In genomic region chr7:70158531-70158930, GRCm38 (mm10) we compare ENCODE assay signal across 28 mouse cellular contexts.
DNase-seq lines count a peak whose midpoint lies in the region; ATAC-seq and TF ChIP-seq lines count a peak whose summit lies in the region.
"Had no signal": no experiment of that assay in that cellular context is flagged by ENCODE, and none has a peak within 500 bp of the region (broad histone marks: within the 10 kb centered on the region; RNA-seq: fewer than 3 reads in every experiment).

No protein-coding gene starts in this region.

- peak overlapping the region; percentile 36; the same call in 1 of the 2 replicates for H3K27ac ChIP-seq in forebrain, embryonic 10.5 days
- H3K27ac ChIP-seq in forebrain, embryonic 16.5 days (ENCODE audit: low read length): no peak overlapping the region
- no peak overlapping the region for H3K27ac ChIP-seq in forebrain, embryonic 12.5 days
- no peak overlapping the region for H3K27ac ChIP-seq in forebrain, postnatal 0 days (ENCODE audit: low read depth, low read length)
- H3K27ac ChIP-seq: embryonic facial prominence, embryonic 13.5 days; embryonic facial prominence, embryonic 15.5 days; forebrain, embryonic 13.5 days had no signal

- WGBS in forebrain, embryonic 10.5 days: 26% methylated on average over 8 of the region's 8 CpGs
- WGBS in forebrain, embryonic 16.5 days: 10% methylated on average over 8 of the region's 8 CpGs
- WGBS in forebrain, embryonic 12.5 days: 10% methylated on average over 8 of the region's 8 CpGs
- 9% methylated on average over 8 of the region's 8 CpGs for WGBS in forebrain, postnatal 0 days

- H3K4me1 ChIP-seq in forebrain, embryonic 10.5 days: peaks cover 39% of the 10 kb centered on the region
- no peaks in the 10 kb centered on the region for H3K4me1 ChIP-seq in forebrain, embryonic 16.5 days (replicated peaks; ENCODE audit: control insufficient read depth, insufficient read depth, low read length)
- H3K4me1 ChIP-seq in forebrain, embryonic 12.5 days: peaks cover 8% of the 10 kb centered on the region
- H3K4me1 ChIP-seq in forebrain, postnatal 0 days (ENCODE audit: insufficient read depth): no peaks in the 10 kb centered on the region
- H3K4me1 ChIP-seq: embryonic facial prominence, embryonic 13.5 days; embryonic facial prominence, embryonic 15.5 days had no signal

- DNase-seq in forebrain, embryonic 10.5 days (ENCODE audit: extremely low spot score, low spot score): no peak
- no peak for DNase-seq in forebrain, postnatal 0 days
- peak; percentile 18 for DNase-seq in retina, embryonic 14.5 days (ENCODE audit: low spot score)
- no peak for DNase-seq in retina, postnatal 1 day
- DNase-seq in brain, embryonic 14.5 days (ENCODE audit: low read depth): peak; percentile 69
- no peak for DNase-seq in layer of hippocampus, adult 9-10 months (ENCODE audit: low spot score)
- DNase-seq: adrenal gland, adult 8-10 months; adrenal gland, postnatal 14 days; adrenal gland, postnatal 36 days; B cell, adult 2 months; cerebellum, adult 11 months; cerebellum, adult 18-20 months; cerebellum, adult 8-10 months; cerebellum, adult 9-11 months; cerebellum, postnatal 14 days; cerebellum, postnatal 36 days; embryo, embryonic 11 days had no signal

- no peak overlapping the region for H3K9ac ChIP-seq in forebrain, embryonic 16.5 days (replicated peaks; ENCODE audit: low read depth, low read length)
- H3K9ac ChIP-seq in forebrain, embryonic 12.5 days: no peak overlapping the region
- H3K9ac ChIP-seq in forebrain, postnatal 0 days: no peak overlapping the region
- H3K9ac ChIP-seq: embryonic facial prominence, embryonic 13.5 days; embryonic facial prominence, embryonic 15.5 days; forebrain, embryonic 13.5 days had no signal

- no peak for TF ChIP-seq POLR2A in brain, embryonic 14.5 days (IDR thresholded peaks at IDR 0.05; ENCODE audit: borderline replicate concordance, extremely low read depth, insufficient read depth, insufficient read length, poor library complexity, severe bottlenecking)

- TF ChIP-seq CTCF in forebrain, postnatal 0 days (IDR thresholded peaks at IDR 0.05; ENCODE audit: low read depth): no peak
- no peak for TF ChIP-seq CTCF in brain, embryonic 14.5 days (IDR thresholded peaks at IDR 0.05; ENCODE audit: borderline replicate concordance, extremely low read depth, insufficient read depth, insufficient read length)

- no peaks in the 10 kb centered on the region for H3K36me3 ChIP-seq in forebrain, embryonic 10.5 days (replicated peaks)
- no peaks in the 10 kb centered on the region for H3K36me3 ChIP-seq in forebrain, embryonic 16.5 days (ENCODE audit: control insufficient read depth, insufficient read depth)
- H3K36me3 ChIP-seq in forebrain, embryonic 12.5 days (replicated peaks): no peaks in the 10 kb centered on the region
- H3K36me3 ChIP-seq in forebrain, postnatal 0 days (ENCODE audit: insufficient read depth): no peaks in the 10 kb centered on the region
- H3K36me3 ChIP-seq: embryonic facial prominence, embryonic 13.5 days; embryonic facial prominence, embryonic 15.5 days; G1E had no signal

- no peak for ATAC-seq in forebrain, embryonic 16.5 days
- ATAC-seq in forebrain, embryonic 12.5 days (ENCODE audit: low FRiP score): peak; percentile 23; the same call in 1 of the 2 replicates
- ATAC-seq in forebrain, postnatal 0 days: no peak
- ATAC-seq: activated CD4-positive, CD25-positive, alpha-beta regulatory T cell, adult 4 months; CD4-positive, CD25-positive, alpha-beta regulatory T cell, adult 4 months; forebrain, embryonic 13.5 days; Patski had no signal

- peaks cover 97% of the 10 kb centered on the region for H3K27me3 ChIP-seq in forebrain, embryonic 10.5 days (ENCODE audit: poor library complexity, severe bottlenecking)
- H3K27me3 ChIP-seq in forebrain, embryonic 16.5 days (replicated peaks; ENCODE audit: control insufficient read depth, insufficient read depth, low read length): peaks cover 42% of the 10 kb centered on the region
- H3K27me3 ChIP-seq in forebrain, embryonic 12.5 days: peaks cover 78% of the 10 kb centered on the region
- H3K27me3 ChIP-seq in forebrain, postnatal 0 days (ENCODE audit: insufficient read depth, low read length): peaks cover 12% of the 10 kb centered on the region
- H3K27me3 ChIP-seq: CH12.LX; embryonic facial prominence, embryonic 15.5 days; Patski had no signal

- no peak overlapping the region for H3K4me2 ChIP-seq in forebrain, embryonic 16.5 days (ENCODE audit: low read length)
- H3K4me2 ChIP-seq in forebrain, embryonic 12.5 days: no peak overlapping the region
- H3K4me2 ChIP-seq in forebrain, postnatal 0 days (ENCODE audit: low read depth): no peak overlapping the region
- H3K4me2 ChIP-seq: embryonic facial prominence, embryonic 13.5 days; embryonic facial prominence, embryonic 15.5 days; forebrain, embryonic 13.5 days had no signal

- H3K9me3 ChIP-seq in forebrain, embryonic 10.5 days: no peaks in the 10 kb centered on the region
- no peaks in the 10 kb centered on the region for H3K9me3 ChIP-seq in forebrain, embryonic 16.5 days (ENCODE audit: control insufficient read depth, low read length)
- H3K9me3 ChIP-seq in forebrain, embryonic 12.5 days: no peaks in the 10 kb centered on the region
- no peaks in the 10 kb centered on the region for H3K9me3 ChIP-seq in forebrain, postnatal 0 days (ENCODE audit: low read length)
- H3K9me3 ChIP-seq: embryonic facial prominence, embryonic 13.5 days; embryonic facial prominence, embryonic 15.5 days; forebrain, embryonic 13.5 days had no signal

- no peak overlapping the region for H3K4me3 ChIP-seq in forebrain, embryonic 10.5 days
- no peak overlapping the region for H3K4me3 ChIP-seq in forebrain, embryonic 16.5 days (replicated peaks; ENCODE audit: low read length)
- H3K4me3 ChIP-seq in forebrain, embryonic 12.5 days (replicated peaks): no peak overlapping the region
- no peak overlapping the region for H3K4me3 ChIP-seq in forebrain, postnatal 0 days (ENCODE audit: low read depth, low read length)
- H3K4me3 ChIP-seq: embryonic facial prominence, embryonic 13.5 days; embryonic facial prominence, embryonic 15.5 days; erythroblast, embryonic 14.5 days; forebrain, embryonic 13.5 days had no signal

Comparison
In these comparisons a context has a peak if more than half of its experiments do, and no peak if none do; other contexts are left out.
1. DNase-seq: peak in retina, embryonic 14.5 days (single experiment) and brain, embryonic 14.5 days (single experiment); none in forebrain, embryonic 10.5 days (single experiment), forebrain, postnatal 0 days (single experiment), retina, postnatal 1 day (single experiment) and layer of hippocampus, adult 9-10 months (single experiment).